Mouse (Mus musculus) liver, adult 2 months (tissue): ENCODE measurements around the gene Gm21981.
"Not testable (repeated sequence)": the region's sequence is repeated elsewhere in the genome, so short reads cannot be mapped to it uniquely, and the experiment has no call there.

Experiments used
- CTCF ChIP-seq: fragments of 200-500 bp; IDR thresholded peaks from 2 replicates; pipeline ENCODE4 v1.5.1; 2011; ENCODE audit warnings: low read depth, low read length, control low read depth
- POLR2A ChIP-seq: fragments of 200-500 bp; IDR thresholded peaks from 2 replicates; pipeline ENCODE4 v1.6.1; 2011; ENCODE audit warnings: low read length, control low read depth; ENCODE audit not compliant: insufficient read depth; ENCODE audit errors: extremely low read depth

GRCm38 (mm10) chr17:47654346-47654745 is 39.9 kb downstream of the Gm21981 start:
- not testable (repeated sequence) for TF ChIP-seq CTCF, POLR2A
